Mouse (Mus musculus) hindbrain, embryonic 16.5 days (tissue): Measurements from ENCODE around the gene Ttll11. TPM values are rescaled to one million over a fixed set of nuclear protein-coding genes. Genes with fewer than 3 reads are reported as not detected.

Experiments
- ATAC-seq: fragments of 200-750 bp; cut with Nextera tagmentation; 2 replicates; pipeline ENCODE4 v1.8.0; 2017; ENCODE audit warnings: moderate TSS enrichment, moderate library complexity
- H3K27ac ChIP-seq: fragments of 300-500 bp; sonication (generic); 2 replicates; pipeline ENCODE4 v1.5.1; 2014; ENCODE audit warnings: low read depth, mild to moderate bottlenecking, control low read depth, low read length, moderate library complexity
- H3K27me3 ChIP-seq: fragments of 300-500 bp; sonication (generic); replicated peaks from 2 replicates; pipeline ENCODE4 v1.6.1; 2014; ENCODE audit warnings: low read length; ENCODE audit not compliant: control insufficient read depth, insufficient read depth
- H3K36me3 ChIP-seq: fragments of 300-500 bp; sonication (generic); 2 replicates; pipeline ENCODE4 v1.6.1; 2014; ENCODE audit warnings: mild to moderate bottlenecking, low read length, moderate library complexity, mixed read lengths; ENCODE audit not compliant: control insufficient read depth, insufficient read depth
- H3K4me1 ChIP-seq: fragments of 300-500 bp; sonication (generic); 2 replicates; pipeline ENCODE4 v1.6.1; 2014; ENCODE audit warnings: low read depth, low read length; ENCODE audit not compliant: control insufficient read depth, insufficient read depth
- H3K4me2 ChIP-seq: fragments of 300-500 bp; sonication (generic); 2 replicates; pipeline ENCODE4 v1.6.1; 2014; ENCODE audit warnings: mild to moderate bottlenecking, low read length, control low read depth, moderate library complexity
- H3K4me3 ChIP-seq: fragments of 300-500 bp; sonication (generic); 2 replicates; pipeline ENCODE4 v1.5.1; 2014; ENCODE audit warnings: mild to moderate bottlenecking, low read length, control low read depth, moderate library complexity
- H3K9ac ChIP-seq: fragments of 300-500 bp; sonication (generic); 2 replicates; pipeline ENCODE4 v1.6.1; 2014; ENCODE audit warnings: low read depth, mild to moderate bottlenecking, control low read depth, low read length, moderate library complexity
- H3K9me3 ChIP-seq: fragments of 300-500 bp; sonication (generic); 2 replicates; pipeline ENCODE4 v1.6.1; 2014; ENCODE audit warnings: mild to moderate bottlenecking, low read length, moderate library complexity; ENCODE audit not compliant: control insufficient read depth
- WGBS: fragments of 180-500 bp; shearing (Covaris S2); extraction: QIAGEN DNeasy Blood & Tissue Kit; methylation state at CpG from one replicate; pipeline ENCODE4 v1.1.7; 2014; 5-methylcytosine and 5-hydroxymethylcytosine counted together
- polyA plus RNA-seq: library from polyadenylated mRNA; unstranded; fragments of >200 nt; fragmentation: Nextera tagmentation; extraction: Ambion mirVana; gene quantifications from 2 replicates; pipeline ENCODE4 v1.2.1, GENCODE M21; 2015

The Ttll11 gene
- polyA plus RNA-seq, 1 experiment from 2014 or later = 2.6 TPM

GRCm38 (mm10) chr2:35955211-35955610, 24.5 kb downstream of the Ttll11 start:
- Histone ChIP-seq H3K4me2 (no peak overlapping the region), H3K4me1 (peaks cover 13% of the 10 kb centered on the region), H3K4me3 (no peak overlapping the region), H3K9ac (no peak overlapping the region), H3K36me3 (no peaks in the 10 kb centered on the region), H3K9me3 (no peaks in the 10 kb centered on the region), H3K27me3 (no peaks in the 10 kb centered on the region), H3K27ac (no peak overlapping the region)
- no peak for ATAC-seq
- 48% methylated on average over 5 of the region's 5 CpGs for WGBS

DNA sequence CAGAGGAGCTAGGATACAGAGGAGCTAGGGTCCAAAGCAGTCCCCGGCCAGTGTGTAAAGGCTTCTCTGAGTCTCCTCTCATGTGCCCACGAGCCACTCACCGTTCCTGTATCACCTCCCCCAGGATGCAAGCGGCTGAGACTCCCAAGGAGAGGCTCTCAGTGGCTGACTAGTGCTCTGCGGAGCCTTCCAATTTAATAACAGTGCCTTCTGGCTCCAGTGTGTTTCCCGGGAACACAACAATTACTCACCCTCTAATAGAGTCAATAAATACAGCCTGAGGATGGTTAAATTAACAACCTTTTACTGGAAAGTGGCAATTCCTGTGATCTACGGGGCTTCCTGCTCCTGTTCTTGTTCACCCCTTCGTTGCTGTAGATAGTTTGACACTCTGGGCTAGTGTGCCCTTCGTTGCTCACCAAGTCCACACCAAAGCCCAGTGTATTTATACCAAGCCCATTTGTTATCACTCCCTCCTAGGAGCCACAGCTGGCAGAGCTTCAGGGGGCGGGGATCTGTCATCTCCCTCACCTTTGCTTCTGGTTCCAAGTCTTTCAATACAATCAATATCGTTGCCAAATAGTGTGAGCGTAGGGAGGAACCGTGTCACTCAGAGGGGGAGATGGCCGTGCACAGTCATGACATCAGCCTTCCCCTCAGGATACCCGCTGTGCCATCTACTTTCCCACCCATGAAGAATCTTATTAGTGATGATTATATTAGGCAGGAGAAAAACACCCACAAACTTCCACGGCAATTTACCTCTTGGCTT, 27.3 kb downstream of the Ttll11 start:
- no peak overlapping the region for H3K4me3 ChIP-seq
- H3K27me3 ChIP-seq = no peaks in the 10 kb centered on the region
- peaks cover 13% of the 10 kb centered on the region for H3K4me1 ChIP-seq
- 39% methylated on average over 16 of the region's 16 CpGs for WGBS
- no peak overlapping the region for H3K9ac ChIP-seq
- peak; percentile 63 for ATAC-seq
- no peaks in the 10 kb centered on the region for H3K9me3 ChIP-seq
- no peak overlapping the region for H3K4me2 ChIP-seq
- H3K27ac ChIP-seq = no peak overlapping the region
- no peaks in the 10 kb centered on the region for H3K36me3 ChIP-seq

- H3K4me2 ChIP-seq = no peak overlapping the region
- 77% methylated on average over 4 of the region's 4 CpGs for WGBS
- ATAC-seq = no peak
- no peak overlapping the region for H3K9ac ChIP-seq
- H3K4me1 ChIP-seq = no peaks in the 10 kb centered on the region
- no peak overlapping the region for H3K27ac ChIP-seq
- H3K36me3 ChIP-seq = no peaks in the 10 kb centered on the region
- H3K9me3 ChIP-seq = no peaks in the 10 kb centered on the region
- no peaks in the 10 kb centered on the region for H3K27me3 ChIP-seq
- no peak overlapping the region for H3K4me3 ChIP-seq
Observed at GRCm38 (mm10) chr2:35944896-35945295, 34.8 kb downstream of the Ttll11 start.

GRCm38 (mm10) chr2:35942960-35943359, 36.8 kb downstream of the Ttll11 start:
- no peaks in the 10 kb centered on the region for H3K4me1 ChIP-seq
- WGBS = 66% methylated on average over 9 of the region's 9 CpGs
- no peak overlapping the region for H3K27ac ChIP-seq
- ATAC-seq = no peak
- no peak overlapping the region for H3K4me3 ChIP-seq
- no peaks in the 10 kb centered on the region for H3K9me3 ChIP-seq
- no peaks in the 10 kb centered on the region for H3K27me3 ChIP-seq
- H3K9ac ChIP-seq = no peak overlapping the region
- no peak overlapping the region for H3K4me2 ChIP-seq
- no peaks in the 10 kb centered on the region for H3K36me3 ChIP-seq

GRCm38 (mm10) chr2:35935045-35935444, 44.7 kb downstream of the Ttll11 start:
- 80% methylated on average over 5 of the region's 5 CpGs for WGBS
- H3K36me3 ChIP-seq = no peaks in the 10 kb centered on the region

DNA sequence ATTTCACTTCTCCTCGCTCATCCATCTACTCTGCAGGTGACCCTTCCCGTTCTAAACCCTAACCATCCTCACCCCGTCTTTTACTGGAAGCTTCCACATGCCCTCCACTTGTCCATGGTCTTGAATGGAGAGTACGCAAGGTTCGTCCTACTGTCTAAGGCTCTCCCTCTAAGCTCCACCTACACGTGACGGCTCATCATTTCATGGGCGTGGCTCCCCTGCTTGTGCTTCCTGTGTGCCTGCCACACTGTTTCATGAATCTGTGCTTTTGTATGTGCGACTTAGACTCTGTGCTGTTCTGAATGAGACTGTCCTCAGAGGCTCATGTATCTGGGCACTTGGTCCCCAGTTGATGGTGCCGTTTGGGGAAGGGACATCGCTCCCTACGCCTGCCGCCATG, 46.6 kb downstream of the Ttll11 start:
- no peaks in the 10 kb centered on the region for H3K9me3 ChIP-seq
- H3K27ac ChIP-seq = no peak overlapping the region
- H3K9ac ChIP-seq = no peak overlapping the region
- H3K4me1 ChIP-seq = no peaks in the 10 kb centered on the region
- H3K36me3 ChIP-seq = no peaks in the 10 kb centered on the region
- no peak for ATAC-seq
- WGBS = 95% methylated on average over 13 of the region's 13 CpGs
- H3K4me3 ChIP-seq = no peak overlapping the region
- no peak overlapping the region for H3K4me2 ChIP-seq
- no peaks in the 10 kb centered on the region for H3K27me3 ChIP-seq

More at GRCm38 (mm10) chr2:35935045-35935444, 44.7 kb downstream of the Ttll11 start:
- H3K27ac ChIP-seq = no peak overlapping the region
- H3K4me1 ChIP-seq = no peaks in the 10 kb centered on the region
- no peak overlapping the region for H3K9ac ChIP-seq
- no peaks in the 10 kb centered on the region for H3K27me3 ChIP-seq
- H3K9me3 ChIP-seq = no peaks in the 10 kb centered on the region
- no peak overlapping the region for H3K4me2 ChIP-seq
- ATAC-seq = no peak
- H3K4me3 ChIP-seq = no peak overlapping the region

DNA sequence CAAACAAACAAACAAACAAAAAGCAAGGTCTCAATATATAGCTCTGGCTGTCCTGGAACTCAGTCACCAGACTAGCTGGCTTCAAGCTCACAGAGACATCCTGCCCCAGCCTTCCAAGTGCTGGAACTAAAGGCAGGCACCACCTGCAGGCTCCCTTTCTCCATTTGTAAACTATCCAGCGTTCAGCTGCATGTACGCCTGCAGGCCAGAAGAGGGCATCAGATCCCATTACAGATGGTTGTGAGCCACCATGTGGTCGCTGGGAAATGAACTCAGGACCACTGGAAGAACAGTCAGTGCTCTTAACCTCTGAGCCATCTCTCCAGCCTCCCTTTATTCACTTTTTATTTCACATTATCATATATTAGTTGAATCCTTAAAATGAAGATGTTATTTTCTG, 48.1 kb downstream of the Ttll11 start:
- Histone ChIP-seq H3K4me2 (no peak overlapping the region), H3K9me3 (no peaks in the 10 kb centered on the region), H3K9ac (no peak overlapping the region), H3K4me1 (no peaks in the 10 kb centered on the region), H3K36me3 (no peaks in the 10 kb centered on the region), H3K27ac (no peak overlapping the region), H3K27me3 (no peaks in the 10 kb centered on the region), H3K4me3 (no peak overlapping the region)
- no peak for ATAC-seq
- 70% methylated on average over 3 of the region's 3 CpGs for WGBS

DNA sequence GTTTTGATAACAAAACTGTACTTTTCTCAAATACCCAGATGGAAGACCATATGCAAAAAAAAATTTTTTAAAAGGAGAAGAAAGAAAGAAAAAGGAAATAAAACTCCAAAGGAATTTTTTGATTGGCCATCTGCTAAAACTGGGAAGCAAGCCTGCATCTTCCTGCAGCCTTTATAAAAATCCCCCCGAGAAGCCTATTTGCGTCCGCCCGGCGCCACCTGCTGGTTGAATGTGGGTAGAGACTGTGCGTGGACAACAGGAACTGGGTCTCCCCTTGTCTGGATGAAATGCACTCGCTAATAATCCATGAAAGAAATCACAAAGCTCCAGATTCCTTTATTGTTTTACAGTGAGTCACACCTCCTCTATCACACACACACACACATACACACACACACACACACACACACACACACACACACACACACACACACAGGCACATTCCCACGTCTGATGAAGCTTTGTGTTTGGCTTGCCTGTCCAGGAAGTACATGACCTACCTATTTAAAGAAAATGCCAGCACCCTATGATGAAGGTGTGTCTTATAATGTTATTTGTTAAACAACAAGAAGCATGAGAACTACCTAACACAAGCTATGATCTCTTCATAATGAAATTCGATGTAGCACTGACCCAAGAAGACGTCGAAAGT, 49.1 kb downstream of the Ttll11 start:
- no peaks in the 10 kb centered on the region for H3K4me1 ChIP-seq
- no peak overlapping the region for H3K4me3 ChIP-seq
- ATAC-seq = peak; percentile 65; the same call in 1 of the 2 replicates
- no peaks in the 10 kb centered on the region for H3K27me3 ChIP-seq
- H3K4me2 ChIP-seq = no peak overlapping the region
- H3K9me3 ChIP-seq = no peaks in the 10 kb centered on the region
- H3K36me3 ChIP-seq = no peaks in the 10 kb centered on the region
- H3K9ac ChIP-seq = no peak overlapping the region
- WGBS = 35% methylated on average over 11 of the region's 11 CpGs
- H3K27ac ChIP-seq = no peak overlapping the region

GRCm38 (mm10) chr2:35928133-35928532, 51.6 kb downstream of the Ttll11 start:
- H3K36me3 ChIP-seq = no peaks in the 10 kb centered on the region

More at GRCm38 (mm10) chr2:35928133-35928532, 51.6 kb downstream of the Ttll11 start:
- no peaks in the 10 kb centered on the region for H3K9me3 ChIP-seq
- no peaks in the 10 kb centered on the region for H3K4me1 ChIP-seq
- WGBS = 83% methylated on average over 6 of the region's 6 CpGs
- no peak overlapping the region for H3K27ac ChIP-seq
- no peak overlapping the region for H3K4me2 ChIP-seq
- H3K9ac ChIP-seq = no peak overlapping the region
- no peaks in the 10 kb centered on the region for H3K27me3 ChIP-seq
- no peak for ATAC-seq
- no peak overlapping the region for H3K4me3 ChIP-seq
